Mouse (Mus musculus) macrophage (primary cell): Measurements from ENCODE around the gene Drd2. TPM values are rescaled to one million over a fixed set of nuclear protein-coding genes. Genes with fewer than 3 reads are reported as not detected.

Source experiments
- H3K27ac ChIP-seq: fragments of 350-480 bp; formaldehyde crosslinking; 2 replicates; pipeline ENCODE4 v1.9.0; 2021
- H3K36me3 ChIP-seq: fragments of 350-480 bp; formaldehyde crosslinking; 2 replicates; pipeline ENCODE4 v1.9.0; 2021; ENCODE audit errors: inconsistent target
- H3K4me3 ChIP-seq: fragments of 350-480 bp; formaldehyde crosslinking; 2 replicates; pipeline ENCODE4 v1.9.0; 2021; ENCODE audit errors: inconsistent target
- H3K79me2 ChIP-seq: fragments of 350-480 bp; formaldehyde crosslinking; 2 replicates; pipeline ENCODE4 v1.9.0; 2021; ENCODE audit errors: inconsistent target
- WGBS: methylation state at CpG from one replicate; pipeline ENCODE4 v1.1.7; 2026; ENCODE audit warnings: inconsistent platforms; ENCODE audit not compliant: missing documents; 5-methylcytosine and 5-hydroxymethylcytosine counted together
- polyA plus RNA-seq: library from polyadenylated mRNA; stranded (reverse); fragments of 250-400 nt; gene quantifications from 3 replicates; pipeline ENCODE4 v1.2.4, GENCODE M21; 2018; ENCODE audit warnings: inconsistent platforms

The Drd2 gene
- polyA plus RNA-seq, 1 experiment from 2014 or later = not detected

DNA sequence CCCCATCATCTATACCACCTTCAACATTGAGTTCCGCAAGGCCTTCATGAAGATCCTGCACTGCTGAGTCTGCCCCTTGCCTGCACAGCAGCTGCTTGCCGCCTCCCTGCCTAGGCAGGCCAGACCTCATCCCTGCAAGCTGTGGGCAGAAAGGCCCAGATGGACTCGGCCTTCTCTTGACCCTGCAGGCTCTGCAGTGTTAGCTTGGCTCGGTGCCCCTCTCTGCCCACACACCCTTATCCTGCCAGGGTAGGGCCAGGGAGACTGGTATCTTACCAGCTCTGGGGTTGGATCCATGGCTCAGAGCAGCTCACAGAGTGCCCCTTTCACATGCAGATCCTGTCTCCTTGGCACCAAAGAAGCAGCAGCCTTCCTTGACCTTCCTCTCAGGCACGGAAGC, 66.6 kb downstream of the Drd2 start:
- Histone ChIP-seq H3K27ac (no peak overlapping the region), H3K79me2 (no peaks in the 10 kb centered on the region), H3K36me3 (no peaks in the 10 kb centered on the region), H3K4me3 (no peak overlapping the region)
- 89% methylated on average over 5 of the region's 5 CpGs for WGBS

DNA sequence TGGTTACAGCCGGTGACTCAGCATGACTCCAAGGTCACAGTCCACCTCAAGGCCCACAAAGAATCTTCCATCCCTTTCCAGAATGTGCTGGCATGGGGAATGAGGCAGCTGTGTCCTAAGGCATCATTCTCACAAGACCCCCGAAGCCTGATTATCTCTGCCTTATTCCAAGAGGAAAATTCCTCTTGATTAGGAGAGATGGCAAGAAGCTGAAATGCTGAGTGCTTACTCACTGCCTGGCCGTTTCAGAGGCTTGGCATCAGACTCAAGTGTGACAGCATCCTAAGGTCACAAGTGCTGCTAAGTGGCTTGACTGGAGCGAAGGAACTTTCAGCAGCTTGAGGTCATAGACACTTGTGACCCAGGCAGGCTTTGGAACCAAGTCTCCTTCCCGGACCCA, 70.2 kb downstream of the Drd2 start:
- Histone ChIP-seq H3K36me3 (no peaks in the 10 kb centered on the region), H3K79me2 (no peaks in the 10 kb centered on the region), H3K27ac (no peak overlapping the region), H3K4me3 (no peak overlapping the region)
- WGBS = 78% methylated on average over 5 of the region's 5 CpGs

DNA sequence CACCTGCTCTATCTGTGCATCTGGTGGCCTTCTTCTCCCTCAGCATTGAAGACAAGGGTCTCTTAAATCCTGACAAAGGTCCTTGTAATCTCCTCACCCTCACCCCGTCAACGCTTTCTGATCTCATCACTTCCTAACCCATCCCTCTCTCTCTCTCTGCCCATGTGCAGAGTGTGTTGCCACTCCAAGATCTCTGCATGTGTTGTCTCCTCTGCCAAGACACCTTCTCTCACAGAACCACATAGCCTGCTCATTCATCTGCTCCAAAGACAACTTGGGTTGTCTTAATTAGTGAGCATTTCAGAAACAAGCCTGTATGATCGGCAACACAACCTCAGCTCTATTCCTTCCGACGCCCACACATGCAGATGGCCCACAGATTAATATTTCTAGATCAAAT, 83.4 kb downstream of the Drd2 start:
- Histone ChIP-seq H3K27ac (no peak overlapping the region), H3K4me3 (no peak overlapping the region), H3K79me2 (no peaks in the 10 kb centered on the region), H3K36me3 (no peaks in the 10 kb centered on the region)
- WGBS = 92% methylated on average over 3 of the region's 5 CpGs

DNA sequence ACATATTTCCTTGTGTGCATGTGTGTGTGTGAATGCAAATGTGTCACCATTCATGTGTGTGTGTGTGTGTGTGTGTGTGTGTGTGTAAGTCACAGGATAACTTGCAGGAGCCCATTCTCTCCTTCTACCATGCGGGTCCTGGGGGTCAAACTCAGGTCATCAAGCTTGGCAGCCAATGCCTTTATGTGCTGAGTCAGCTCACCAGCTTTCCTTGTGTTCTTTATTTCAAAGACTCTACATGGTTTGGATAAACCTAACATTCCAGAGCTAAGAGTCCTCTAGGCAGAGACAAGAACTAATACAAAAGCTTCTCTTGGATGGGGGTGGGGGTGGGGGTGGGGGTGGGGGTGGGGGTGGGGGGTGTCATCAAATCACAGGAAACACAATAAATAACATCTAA, 85.2 kb downstream of the Drd2 start:
- Histone ChIP-seq H3K36me3 (no peaks in the 10 kb centered on the region), H3K27ac (no peak overlapping the region), H3K79me2 (no peaks in the 10 kb centered on the region), H3K4me3 (no peak overlapping the region)
- WGBS = no CpG with 5 or more reads among the region's 1 CpGs

DNA sequence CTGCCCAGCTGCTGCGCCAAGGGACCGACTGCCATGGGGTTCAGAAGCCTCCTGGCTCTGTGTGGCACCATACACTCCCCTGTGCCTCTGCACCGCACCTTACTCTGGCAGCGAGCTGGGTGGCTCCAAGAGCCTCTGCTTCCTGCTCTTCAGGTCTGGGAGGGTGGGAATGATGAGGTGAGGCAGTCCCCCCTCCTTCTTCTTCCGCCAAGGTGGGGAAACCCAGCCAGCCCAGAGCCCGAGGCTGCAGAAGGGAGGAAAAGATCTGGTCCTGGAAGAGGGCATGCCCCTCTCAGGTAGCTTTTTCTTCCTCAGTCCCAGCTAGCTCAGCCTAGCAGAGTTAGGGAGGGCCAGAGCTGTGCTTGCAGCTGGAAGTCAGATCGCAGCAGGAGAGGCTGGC, 86.5 kb downstream of the Drd2 start, which contains the start of gene Ankk1:
TSS of gene Ankk1 (minus strand) at position 101 of the 400 bp plus-strand sequence.
- H3K27ac ChIP-seq = no peak within 1 kb of the TSS
- H3K36me3 ChIP-seq = no peaks in the 10 kb centered on the region
- no peaks in the 10 kb centered on the region for H3K79me2 ChIP-seq
- WGBS = 70% methylated on average over 7 of the region's 7 CpGs
- no peak within 1 kb of the TSS for H3K4me3 ChIP-seq

DNA sequence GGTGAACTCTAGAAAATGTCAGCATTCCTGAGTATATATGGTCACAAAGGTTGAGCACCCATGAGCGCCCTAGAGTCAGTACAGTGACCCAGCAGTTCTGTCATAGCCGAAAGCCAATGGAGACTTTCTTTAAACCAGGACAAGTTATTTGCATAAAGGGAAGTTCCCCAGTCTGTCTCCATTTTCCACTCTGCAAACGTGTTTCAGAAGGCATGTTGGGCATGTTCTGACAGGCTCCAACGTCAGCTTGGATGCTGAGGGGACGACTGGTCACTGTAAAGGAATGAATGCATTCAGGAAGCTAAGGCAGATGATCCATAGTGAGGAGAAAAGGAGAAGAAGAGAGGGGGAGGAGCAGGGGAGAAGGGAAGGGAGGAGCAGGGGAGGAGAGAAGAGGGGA, 87.1 kb downstream of the Drd2 start:
- Histone ChIP-seq H3K36me3 (no peaks in the 10 kb centered on the region), H3K79me2 (no peaks in the 10 kb centered on the region), H3K27ac (no peak overlapping the region), H3K4me3 (no peak overlapping the region)
- 39% methylated on average over 5 of the region's 5 CpGs for WGBS

DNA sequence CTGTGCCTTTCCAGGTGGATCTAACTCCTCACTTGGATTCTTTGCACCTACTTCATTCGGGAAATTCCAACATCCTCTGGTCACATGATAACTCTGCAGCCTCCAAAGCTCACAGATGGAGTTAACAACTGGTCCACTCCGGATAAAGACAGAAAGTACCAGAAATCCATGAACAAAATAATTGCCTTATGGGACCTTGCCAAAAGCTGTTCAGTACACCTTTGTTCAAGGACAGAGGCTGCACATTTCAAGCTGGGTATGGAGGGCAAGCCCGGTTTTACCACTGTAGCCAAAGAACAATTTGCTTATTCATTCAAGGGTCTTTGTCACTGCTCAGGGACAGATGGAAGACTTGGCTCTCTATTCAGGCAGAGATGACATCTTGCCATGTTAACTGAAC, 102.2 kb downstream of the Drd2 start:
- WGBS = 93% methylated on average over 3 of the region's 3 CpGs
- Histone ChIP-seq H3K79me2 (no peaks in the 10 kb centered on the region), H3K36me3 (no peaks in the 10 kb centered on the region), H3K27ac (no peak overlapping the region), H3K4me3 (no peak overlapping the region)

DNA sequence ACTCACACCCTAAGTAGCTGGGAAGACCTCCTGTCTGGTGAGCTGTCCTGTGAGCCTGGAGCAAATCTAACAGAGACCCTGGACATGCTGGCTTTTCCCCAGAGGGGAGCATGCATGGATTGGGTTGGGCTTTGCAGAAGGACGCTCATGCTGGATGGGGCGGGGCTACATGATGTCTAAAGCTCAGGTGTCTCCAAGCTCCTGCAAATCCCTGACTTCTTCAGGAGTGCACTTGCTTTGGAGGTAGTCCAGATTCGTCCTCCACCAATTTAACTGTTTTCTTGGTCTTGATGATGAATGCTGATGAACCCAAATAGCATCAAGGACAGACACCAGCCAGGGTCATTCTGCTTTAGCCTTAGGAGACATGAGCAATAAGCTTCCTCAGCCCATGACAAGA, 110.1 kb downstream of the Drd2 start:
- H3K4me3 ChIP-seq = no peak overlapping the region
- H3K36me3 ChIP-seq = no peaks in the 10 kb centered on the region
- no peak overlapping the region for H3K27ac ChIP-seq
- H3K79me2 ChIP-seq = no peaks in the 10 kb centered on the region
- WGBS = 76% methylated on average over 3 of the region's 3 CpGs

DNA sequence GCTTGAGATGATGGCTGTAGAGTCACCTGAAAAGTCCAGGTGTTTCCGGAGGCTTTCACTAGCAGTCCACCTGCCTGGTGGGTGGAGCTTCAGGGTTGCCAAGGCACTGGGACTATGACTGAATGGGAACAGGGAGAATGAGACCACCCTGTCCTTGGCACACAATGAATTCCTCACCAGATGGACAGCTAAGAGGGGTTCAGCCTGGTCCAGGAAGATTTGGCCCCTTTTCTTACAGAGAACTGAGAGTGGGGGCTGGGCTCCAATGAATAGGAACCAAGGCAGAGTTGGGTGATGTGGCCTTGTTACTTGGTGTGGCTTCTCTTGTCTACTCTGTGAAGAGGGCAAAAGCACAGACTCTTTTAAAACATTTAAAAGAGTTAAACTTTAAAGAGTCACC, 112.0 kb downstream of the Drd2 start:
- Histone ChIP-seq H3K79me2 (no peaks in the 10 kb centered on the region), H3K4me3 (no peak overlapping the region), H3K36me3 (no peaks in the 10 kb centered on the region), H3K27ac (no peak overlapping the region)
- WGBS = 100% methylated on average over 1 of the region's 1 CpGs

DNA sequence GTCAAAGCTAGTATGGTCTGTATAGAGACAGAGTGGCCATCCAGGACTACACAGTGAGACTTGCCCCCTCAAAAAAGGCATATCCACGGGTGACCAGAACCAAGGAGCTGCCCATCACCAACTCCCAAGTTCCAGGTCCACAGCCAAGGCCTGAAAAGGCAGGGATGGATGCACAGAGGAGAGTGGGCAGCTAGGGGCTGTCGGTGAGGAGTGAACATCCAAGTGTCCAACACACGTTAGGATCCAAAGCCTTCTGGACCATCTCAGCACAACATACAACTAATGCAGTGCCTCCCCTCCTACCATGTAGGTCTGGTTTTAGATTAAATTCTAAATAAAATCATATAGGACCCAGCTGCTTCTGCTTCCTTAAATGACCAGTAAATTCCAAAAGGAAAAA, 115.7 kb downstream of the Drd2 start:
- Histone ChIP-seq H3K4me3 (no peak overlapping the region), H3K36me3 (no peaks in the 10 kb centered on the region), H3K27ac (no peak overlapping the region), H3K79me2 (no peaks in the 10 kb centered on the region)
- WGBS = 88% methylated on average over 3 of the region's 3 CpGs

Other genes with a start within 250 kb of the Drd2 start
- not detected in 3 replicates for gene Gm4894, start 90.1 kb upstream of the Drd2 start, polyA plus RNA-seq
- gene Ankk1, start 86.4 kb downstream of the Drd2 start, polyA plus RNA-seq = not detected in 3 replicates
- gene Ttc12, start 145.6 kb downstream of the Drd2 start, polyA plus RNA-seq = 4.5 to 7.5 TPM (median 5.1 TPM) in 3 replicates